In genomic region chr4:43040881-43041547, GRCm38 (mm10) we compare ENCODE assay signal across 8 mouse cellular contexts. TPM values are rescaled to one million over a fixed set of nuclear protein-coding genes. Genes with fewer than 3 reads are reported as not detected.
DNase-seq lines count a peak whose midpoint lies in the region; ATAC-seq and TF ChIP-seq lines count a peak whose summit lies in the region.

No protein-coding gene starts in this region.

- no peaks in the 10 kb centered on the region for H3K27me3 ChIP-seq in forebrain, embryonic 11.5 days (ENCODE audit: control insufficient read depth, insufficient read depth, low read length)

- 71% methylated on average over 9 of the region's 9 CpGs for WGBS in forebrain, embryonic 11.5 days
- WGBS in macrophage (ENCODE audit: missing documents): 72% methylated on average over 9 of the region's 9 CpGs

- H3K79me2 ChIP-seq in macrophage (ENCODE audit: inconsistent target): peaks cover 39% of the 10 kb centered on the region

- DNase-seq in gastrocnemius, adult 2 months: no peak
- no peak for DNase-seq in gastrocnemius, adult 18-20 months (ENCODE audit: low spot score)
- peak; percentile 47 for DNase-seq in 416B (ENCODE audit: low read depth)
- no peak for DNase-seq in forebrain, embryonic 11.5 days (ENCODE audit: low spot score)
- DNase-seq in gastrocnemius, postnatal 4 days (ENCODE audit: low spot score in 2 of 2): no peak
- no peak for DNase-seq in kidney, postnatal 36 days

- H3K27ac ChIP-seq in gastrocnemius, adult 2 months: peak overlapping the region; percentile 66
- peak overlapping the region; percentile 51; the same call in 1 of the 2 replicates for H3K27ac ChIP-seq in forebrain, embryonic 11.5 days (ENCODE audit: low read depth, low read length)
- H3K27ac ChIP-seq in macrophage: peak overlapping the region; percentile 59

- no peaks in the 10 kb centered on the region for H3K9me3 ChIP-seq in forebrain, embryonic 11.5 days (ENCODE audit: control insufficient read depth, low read length)

- no peak overlapping the region for H3K4me2 ChIP-seq in forebrain, embryonic 11.5 days (ENCODE audit: low read depth, low read length, severe bottlenecking)

- H3K9ac ChIP-seq in forebrain, embryonic 11.5 days (ENCODE audit: low read length): no peak overlapping the region; the same call in 1 of the 2 replicates

- H3K4me1 ChIP-seq in forebrain, embryonic 11.5 days (replicated peaks; ENCODE audit: control insufficient read depth, insufficient read depth, low read length): peaks cover 22% of the 10 kb centered on the region

- no peak for TF ChIP-seq CTCF in gastrocnemius, adult 2 months (IDR thresholded peaks at IDR 0.05)

- ATAC-seq in forebrain, embryonic 11.5 days (replicated peaks; ENCODE audit: low FRiP score): no peak
- no peak for ATAC-seq in erythroblast, adult 5-6 weeks (replicated peaks; ENCODE audit: low FRiP score, poor library complexity, severe bottlenecking)

- H3K36me3 ChIP-seq in forebrain, embryonic 11.5 days (ENCODE audit: control insufficient read depth, insufficient read depth, low read length): peaks cover 3% of the 10 kb centered on the region; the same call in 1 of the 2 replicates
- H3K36me3 ChIP-seq in macrophage (ENCODE audit: inconsistent target): peaks cover 8% of the 10 kb centered on the region

- intact Hi-C loops in gastrocnemius, adult 2 months (cut with DNase I): loop anchor here (10.0 kb wide), 2 partner anchors 364 to 454 kb away; partner anchors contain the start of genes Arhgef39 and Ccdc107

- H3K4me3 ChIP-seq in gastrocnemius, adult 2 months: no peak overlapping the region
- H3K4me3 ChIP-seq in forebrain, embryonic 11.5 days (ENCODE audit: low read depth, low read length): no peak overlapping the region
- no peak overlapping the region for H3K4me3 ChIP-seq in macrophage (ENCODE audit: inconsistent target)

RNA-seq across cellular contexts. Expression of gene Fam214b, which starts 5.0 kb away (rescaled TPM):
- total RNA-seq in gastrocnemius, adult 2 months (2021): 10 to 100 TPM; 21.1 to 24.5 TPM
- 10 to 100 TPM; 27.6 to 28.1 TPM for total RNA-seq in gastrocnemius, adult 18-20 months (2021)
- polyA plus RNA-seq in forebrain, embryonic 11.5 days (2014; fragmentation: Nextera tagmentation; extraction: Ambion mirVana): 28.1 and 28.9 TPM in 2 replicates
- 100 to 1,000 TPM in 19 of 26 experiments, 10 to 100 TPM in 7; 51.3 to 209 (median 126) TPM for total RNA-seq in macrophage (2018; cell fraction: chromatin; rRNA removed)
- 10 to 100 TPM; 48.3 to 79.6 (median 54.6) TPM for total RNA-seq in macrophage (2018; cell fraction: cytosol; rRNA removed)
- total RNA-seq in macrophage (2018; cell fraction: nucleus; rRNA removed): 100 to 1,000 TPM in 6 of 26 experiments, 10 to 100 TPM in 20; 50.1 to 117 (median 81.6) TPM
- polyA plus RNA-seq in macrophage (2018): 31.7 to 44.7 TPM (median 36.4 TPM) in 3 replicates
- total RNA-seq in erythroblast, adult 5-6 weeks (2015; ENCODE audit: low replicate concordance): 177 and 182 TPM in 2 replicates
- total RNA-seq in erythroblast, adult 5-6 weeks (2017; ENCODE audit: low replicate concordance): 191 and 193 TPM in 2 replicates
- 10 to 100 TPM; 20.6 to 25.1 TPM for total RNA-seq in gastrocnemius, postnatal 4 days (2021)

RNA-seq across cellular contexts. Expression of gene Stoml2, which starts 9.5 kb away (rescaled TPM):
- total RNA-seq in gastrocnemius, adult 2 months (2021): 100 to 1,000 TPM in 1 of 2 experiments, 10 to 100 TPM in 1; 87.5 to 108 TPM
- total RNA-seq in gastrocnemius, adult 18-20 months (2021): 100 to 1,000 TPM in 1 of 2 experiments, 10 to 100 TPM in 1; 88.9 to 105 TPM
- 378 and 409 TPM in 2 replicates for polyA plus RNA-seq in forebrain, embryonic 11.5 days (2014; fragmentation: Nextera tagmentation; extraction: Ambion mirVana)
- total RNA-seq in macrophage (2018; cell fraction: chromatin; rRNA removed): 10 to 100 TPM; 12.1 to 49.8 (median 30.2) TPM
- total RNA-seq in macrophage (2018; cell fraction: cytosol; rRNA removed): 10 to 100 TPM; 23.9 to 43.6 (median 34.7) TPM
- total RNA-seq in macrophage (2018; cell fraction: nucleus; rRNA removed): 10 to 100 TPM; 10.9 to 33.0 (median 21.7) TPM
- 35.0 to 52.0 TPM (median 48.6 TPM) in 3 replicates for polyA plus RNA-seq in macrophage (2018)
- total RNA-seq in erythroblast, adult 5-6 weeks (2015; ENCODE audit: low replicate concordance): 38.6 and 40.1 TPM in 2 replicates
- total RNA-seq in erythroblast, adult 5-6 weeks (2017; ENCODE audit: low replicate concordance): 53.4 and 59.0 TPM in 2 replicates
- 100 to 1,000 TPM in 1 of 2 experiments, 10 to 100 TPM in 1; 94.7 to 103 TPM for total RNA-seq in gastrocnemius, postnatal 4 days (2021)

RNA-seq across cellular contexts. Expression of gene Pigo, which starts 15.4 kb away (rescaled TPM):
- 10 to 100 TPM in 1 of 2 experiments, 1 to 10 TPM in 1; 4.9 to 10.2 TPM for total RNA-seq in gastrocnemius, adult 2 months (2021)
- total RNA-seq in gastrocnemius, adult 18-20 months (2021): 1 to 10 TPM; 6.2 to 7.7 TPM
- polyA plus RNA-seq in forebrain, embryonic 11.5 days (2014; fragmentation: Nextera tagmentation; extraction: Ambion mirVana): 25.8 and 26.1 TPM in 2 replicates
- total RNA-seq in macrophage (2018; cell fraction: chromatin; rRNA removed): 10 to 100 TPM in 21 of 26 experiments, 1 to 10 TPM in 5; 5.2 to 38.0 (median 19.7) TPM
- total RNA-seq in macrophage (2018; cell fraction: cytosol; rRNA removed): 1 to 10 TPM; 3.6 to 7.9 (median 5.3) TPM
- total RNA-seq in macrophage (2018; cell fraction: nucleus; rRNA removed): 10 to 100 TPM in 25 of 26 experiments, 1 to 10 TPM in 1; 6.2 to 33.9 (median 18.6) TPM
- polyA plus RNA-seq in macrophage (2018): 2.5 to 5.6 TPM (median 4.2 TPM) in 3 replicates
- total RNA-seq in erythroblast, adult 5-6 weeks (2015; ENCODE audit: low replicate concordance): 4.8 and 24.2 TPM in 2 replicates
- total RNA-seq in erythroblast, adult 5-6 weeks (2017; ENCODE audit: low replicate concordance): 8.8 and 10.2 TPM in 2 replicates
- total RNA-seq in gastrocnemius, postnatal 4 days (2021): 10 to 100 TPM; 10.7 to 10.8 TPM

RNA-seq across cellular contexts. Expression of gene Unc13b, which starts 17.7 kb away (rescaled TPM):
- total RNA-seq in gastrocnemius, adult 2 months (2021): 1 to 10 TPM; 2.1 to 2.9 TPM
- total RNA-seq in gastrocnemius, adult 18-20 months (2021): 1 to 10 TPM; 1.2 to 1.9 TPM
- polyA plus RNA-seq in forebrain, embryonic 11.5 days (2014; fragmentation: Nextera tagmentation; extraction: Ambion mirVana): 22.9 and 23.0 TPM in 2 replicates
- total RNA-seq in macrophage (2018; cell fraction: chromatin; rRNA removed): 1 to 10 TPM in 22 of 26 experiments, under 1 TPM in 4; 0.34 to 5.0 (median 1.9) TPM
- under 1 TPM; 0.17 to 0.72 (median 0.33) TPM for total RNA-seq in macrophage (2018; cell fraction: cytosol; rRNA removed)
- 1 to 10 TPM in 11 of 26 experiments, under 1 TPM in 15; 0.34 to 2.6 (median 0.85) TPM for total RNA-seq in macrophage (2018; cell fraction: nucleus; rRNA removed)
- polyA plus RNA-seq in macrophage (2018): 0.18 to 0.37 TPM (median 0.36 TPM) in 3 replicates
- not detected in 2 replicates for total RNA-seq in erythroblast, adult 5-6 weeks (2015; ENCODE audit: low replicate concordance)
- not detected in 2 replicates for total RNA-seq in erythroblast, adult 5-6 weeks (2017; ENCODE audit: low replicate concordance)
- total RNA-seq in gastrocnemius, postnatal 4 days (2021): 1 to 10 TPM; 5.9 to 7.2 TPM

RNA-seq across cellular contexts. Expression of gene Fancg, which starts 30.7 kb away (rescaled TPM):
- 1 to 10 TPM in 1 of 2 experiments, under 1 TPM in 1; 0.84 to 1.2 TPM for total RNA-seq in gastrocnemius, adult 2 months (2021)
- 1 to 10 TPM; 1.4 to 1.8 TPM for total RNA-seq in gastrocnemius, adult 18-20 months (2021)
- polyA plus RNA-seq in forebrain, embryonic 11.5 days (2014; fragmentation: Nextera tagmentation; extraction: Ambion mirVana): 24.6 and 24.7 TPM in 2 replicates
- total RNA-seq in macrophage (2018; cell fraction: chromatin; rRNA removed): 10 to 100 TPM in 19 of 26 experiments, 1 to 10 TPM in 7; 2.5 to 44.7 (median 20.7) TPM
- total RNA-seq in macrophage (2018; cell fraction: cytosol; rRNA removed): 10 to 100 TPM in 6 of 26 experiments, 1 to 10 TPM in 20; 5.5 to 11.2 (median 8.3) TPM
- total RNA-seq in macrophage (2018; cell fraction: nucleus; rRNA removed): 10 to 100 TPM in 16 of 26 experiments, 1 to 10 TPM in 10; 3.3 to 28.6 (median 18.6) TPM
- 4.6 to 9.0 TPM (median 7.8 TPM) in 3 replicates for polyA plus RNA-seq in macrophage (2018)
- 1.7 and 8.6 TPM in 2 replicates for total RNA-seq in erythroblast, adult 5-6 weeks (2015; ENCODE audit: low replicate concordance)
- 11.8 and 17.6 TPM in 2 replicates for total RNA-seq in erythroblast, adult 5-6 weeks (2017; ENCODE audit: low replicate concordance)
- 1 to 10 TPM; 5.5 to 8.7 TPM for total RNA-seq in gastrocnemius, postnatal 4 days (2021)

Comparison
In these comparisons a context has a peak if more than half of its experiments do, and no peak if none do; other contexts are left out.
1. RNA of gene Fam214b, which starts 5.0 kb away (total RNA-seq): 177 to 193 TPM in erythroblast, adult 5-6 weeks; 27.6 to 28.1 TPM in gastrocnemius, adult 18-20 months, 20.6 to 25.1 TPM in gastrocnemius, postnatal 4 days and 21.1 to 24.5 TPM in gastrocnemius, adult 2 months; every median in the first group is over 4 times any median in the second.
2. Peak in every context shown above with its lines, with median percentiles within 50 percentile points of each other: H3K27ac ChIP-seq.